Mouse (Mus musculus) cerebellum, adult 2 months (tissue): Measurements from ENCODE around the gene Wdr38. TPM values are rescaled to one million over a fixed set of nuclear protein-coding genes. Genes with fewer than 3 reads are reported as not detected.

ENCODE experiments used
- DNase-seq, 2 experiments: peaks; one replicate each; pipeline ENCODE4 v3.0.0; 2021
- H3K27ac ChIP-seq: fragments of 200-500 bp; 2 replicates; pipeline ENCODE4 v1.5.1; 2012; ENCODE audit warnings: low read length, control low read depth, inconsistent platforms; ENCODE audit not compliant: insufficient read depth
- H3K27me3 ChIP-seq: fragments of 200-500 bp; 2 replicates; pipeline ENCODE4 v1.6.1; 2012; ENCODE audit warnings: inconsistent platforms, mild to moderate bottlenecking, low read length, moderate library complexity; ENCODE audit not compliant: control insufficient read depth, insufficient read depth
- H3K4me1 ChIP-seq: fragments of 200-500 bp; 2 replicates; pipeline ENCODE4 v1.6.1; 2011; ENCODE audit warnings: low read length; ENCODE audit not compliant: control insufficient read depth, insufficient read depth
- H3K4me3 ChIP-seq: fragments of 200-500 bp; replicated peaks from 2 replicates; pipeline ENCODE3; 2011; ENCODE audit warnings: mild to moderate bottlenecking, low read depth, low read length, control low read depth; ENCODE audit not compliant: insufficient read depth
- CTCF ChIP-seq: fragments of 200-500 bp; IDR thresholded peaks from 2 replicates; pipeline ENCODE4 v1.5.1; 2011; ENCODE audit warnings: low read depth, mild to moderate bottlenecking, control low read depth, low read length, moderate library complexity, borderline replicate concordance; ENCODE audit not compliant: insufficient read depth
- POLR2A ChIP-seq: fragments of 200-500 bp; IDR thresholded peaks from 2 replicates; pipeline ENCODE4 v1.6.1; 2011; ENCODE audit warnings: low read length, control low read depth, borderline replicate concordance; ENCODE audit not compliant: insufficient read depth
- WGBS: fragments of 180-500 bp; shearing (Covaris S2); methylation state at CpG from one replicate; pipeline ENCODE4 v1.1.7; 2018; 5-methylcytosine and 5-hydroxymethylcytosine counted together
- polyA plus RNA-seq: library from polyadenylated mRNA; depleted of rRNA; stranded (reverse); fragments of >200 nt; gene quantifications from 2 replicates; pipeline ENCODE4 v1.2.3, GENCODE M21; 2012

The Wdr38 gene
- polyA plus RNA-seq, 1 experiment, result 1.00 TPM

DNA sequence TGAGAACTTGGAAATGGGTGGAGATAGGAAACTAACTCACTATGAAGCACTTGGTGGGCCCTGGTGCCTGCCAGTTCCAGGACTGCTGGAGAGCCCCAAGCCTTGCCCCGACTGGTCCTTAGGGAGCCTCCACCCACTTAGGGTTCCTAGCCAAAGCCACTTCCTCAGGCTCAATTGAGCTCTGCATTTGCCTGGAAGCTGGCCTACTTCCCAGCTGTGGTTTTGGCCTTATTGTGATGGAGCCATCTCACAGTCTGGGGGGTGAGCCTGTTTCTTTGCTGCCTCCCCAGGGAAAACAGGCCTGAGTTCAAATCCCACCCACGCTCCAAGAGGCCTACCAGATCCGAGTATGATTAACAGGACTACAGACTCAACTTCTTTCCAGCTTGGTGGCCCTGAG, 10.7 kb upstream of the Wdr38 start:
- no peak overlapping the region for H3K27ac ChIP-seq
- TF ChIP-seq CTCF (no peak), POLR2A (no peak)
- H3K4me3 ChIP-seq, result no peak overlapping the region
- H3K4me1 ChIP-seq, result peaks cover 3% of the 10 kb centered on the region; the same call in 1 of the 2 replicates
- WGBS, result 28% methylated on average over 3 of the region's 3 CpGs
- DNase-seq, result no peak
- no peaks in the 10 kb centered on the region; the same call in 1 of the 2 replicates for H3K27me3 ChIP-seq

DNA sequence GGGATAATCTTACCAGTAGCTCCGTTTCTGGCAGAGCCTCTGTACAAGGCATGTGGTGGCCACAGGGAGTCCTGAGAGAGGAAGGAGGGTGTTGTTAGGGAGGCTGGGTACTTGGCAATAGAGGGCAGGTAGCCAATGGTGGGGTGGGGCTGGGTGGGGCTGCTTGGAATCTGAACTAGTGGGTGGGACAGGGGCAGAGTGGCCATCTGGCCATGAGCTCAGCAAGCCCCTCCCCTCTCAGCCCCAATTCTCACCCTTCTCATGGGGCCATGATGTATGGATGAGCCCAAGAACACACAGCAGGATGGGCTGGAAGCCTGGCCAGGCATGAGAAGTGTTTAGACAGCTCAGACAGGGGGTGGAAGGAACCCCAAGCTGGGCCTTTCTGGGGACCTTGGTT, 9.9 kb upstream of the Wdr38 start:
- no peaks in the 10 kb centered on the region; the same call in 1 of the 2 replicates for H3K27me3 ChIP-seq
- no peak overlapping the region for H3K27ac ChIP-seq
- TF ChIP-seq POLR2A (no peak), CTCF (no peak)
- no peak overlapping the region for H3K4me3 ChIP-seq
- DNase-seq, result no peak
- WGBS, result 8% methylated on average over 1 of the region's 1 CpGs
- peaks cover 3% of the 10 kb centered on the region; the same call in 1 of the 2 replicates for H3K4me1 ChIP-seq

DNA sequence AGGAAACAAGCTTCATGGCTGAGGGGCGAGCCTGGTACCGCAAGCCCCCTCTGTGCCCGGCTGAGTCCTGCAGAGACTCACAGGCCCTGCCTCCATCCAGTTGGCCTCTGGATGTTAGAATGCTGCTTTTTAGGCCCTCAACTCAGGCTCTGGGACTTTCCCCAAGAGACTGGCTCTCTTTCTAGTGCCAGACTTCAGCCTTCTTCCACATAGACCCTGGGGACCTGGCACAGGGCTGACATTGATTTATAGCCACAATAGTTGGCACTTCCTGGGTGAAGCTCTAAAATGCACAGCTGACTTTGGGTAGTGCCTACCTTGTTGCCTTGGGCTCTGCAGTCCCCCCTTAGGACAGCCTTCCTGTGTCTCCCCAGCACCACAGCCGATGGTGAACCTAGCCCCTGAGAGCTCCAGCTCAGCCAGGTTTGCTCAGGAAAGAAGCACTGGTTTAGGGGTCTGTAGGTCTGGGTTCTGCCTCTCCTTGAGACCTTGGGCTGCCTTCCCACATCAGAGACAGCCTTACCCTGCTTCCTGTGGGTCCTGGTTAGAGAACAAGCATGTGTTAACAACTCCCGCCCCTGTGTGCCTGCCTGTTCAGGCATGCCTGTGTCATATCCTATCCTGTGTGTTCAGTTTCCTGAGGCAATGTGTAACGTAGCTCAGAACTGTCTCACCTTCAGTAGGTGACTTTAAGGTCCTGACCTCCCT, 9.3 kb upstream of the Wdr38 start:
- WGBS, result 68% methylated on average over 6 of the region's 6 CpGs
- H3K27ac ChIP-seq, result no peak overlapping the region
- no peak for TF ChIP-seq CTCF
- no peak for TF ChIP-seq POLR2A
- DNase-seq, result no peak
- H3K4me1 ChIP-seq, result peaks cover 3% of the 10 kb centered on the region; the same call in 1 of the 2 replicates
- H3K4me3 ChIP-seq, result no peak overlapping the region
- H3K27me3 ChIP-seq, result no peaks in the 10 kb centered on the region; the same call in 1 of the 2 replicates

DNA sequence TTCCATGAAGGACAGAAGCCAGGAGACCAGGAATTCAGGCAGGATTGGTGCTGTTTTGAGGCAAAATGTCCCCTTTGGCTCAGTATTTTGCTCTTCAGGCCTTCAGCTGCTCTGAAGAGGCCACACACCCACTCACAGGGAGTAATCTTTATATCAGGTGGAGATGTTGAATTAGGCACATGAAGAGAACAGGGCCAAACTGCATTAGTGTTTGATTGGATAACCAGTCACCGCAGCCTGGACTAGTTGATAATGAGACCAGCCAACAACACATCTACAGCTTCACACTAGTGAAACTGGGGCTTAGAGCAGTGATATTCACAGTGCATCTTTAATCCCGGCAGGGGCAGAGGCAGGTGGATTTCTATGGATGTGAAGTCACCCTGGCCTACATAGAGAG, 8.3 kb upstream of the Wdr38 start:
- Histone ChIP-seq H3K27me3 (no peaks in the 10 kb centered on the region; the same call in 1 of the 2 replicates), H3K27ac (no peak overlapping the region), H3K4me3 (no peak overlapping the region), H3K4me1 (peaks cover 3% of the 10 kb centered on the region; the same call in 1 of the 2 replicates)
- TF ChIP-seq CTCF, result no peak
- TF ChIP-seq POLR2A, result no peak
- 94% methylated on average over 2 of the region's 2 CpGs for WGBS
- DNase-seq, result no peak

DNA sequence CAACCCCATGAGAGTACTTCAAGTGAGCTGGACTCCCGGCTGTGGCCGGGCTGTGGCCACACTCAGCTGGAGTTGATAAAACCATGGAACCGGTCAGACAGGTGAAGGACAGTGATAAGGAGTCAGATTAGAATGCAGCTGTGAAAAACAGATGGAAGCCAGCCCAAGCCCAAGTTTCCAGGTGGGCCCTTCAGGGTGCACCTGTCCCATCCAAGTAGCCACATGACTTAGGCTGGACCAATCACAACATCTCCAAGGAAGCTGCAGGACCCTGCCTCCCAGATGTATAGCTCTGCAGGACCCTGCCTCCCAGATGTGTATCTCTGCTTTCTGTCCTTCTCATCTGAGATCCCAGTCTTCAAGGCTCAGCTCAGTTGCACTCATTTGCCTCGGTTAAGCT, 5.3 kb upstream of the Wdr38 start:
- Histone ChIP-seq H3K4me1 (peaks cover 3% of the 10 kb centered on the region; the same call in 1 of the 2 replicates), H3K27ac (no peak overlapping the region), H3K4me3 (no peak overlapping the region), H3K27me3 (no peaks in the 10 kb centered on the region; the same call in 1 of the 2 replicates)
- TF ChIP-seq CTCF (no peak), POLR2A (no peak)
- 73% methylated on average over 4 of the region's 4 CpGs for WGBS
- DNase-seq, result no peak

DNA sequence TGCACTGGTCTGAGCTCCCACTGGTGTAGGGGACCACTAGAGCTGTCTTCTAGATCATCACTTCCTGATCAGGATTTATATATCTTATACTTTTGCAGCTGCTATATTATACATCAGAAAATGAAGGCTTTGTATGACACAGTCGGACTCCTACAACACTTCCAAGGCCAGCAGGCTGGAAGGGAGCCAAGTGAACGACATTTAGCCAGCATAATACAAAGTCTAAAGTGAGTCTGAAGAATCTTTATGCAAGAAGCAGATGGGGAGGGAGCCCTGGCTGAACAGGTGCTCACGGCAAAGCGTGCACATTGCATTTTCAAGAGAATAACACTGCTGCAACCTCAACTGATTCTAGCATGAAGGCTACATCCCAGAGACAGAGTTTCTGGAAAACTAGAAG, 4.8 kb upstream of the Wdr38 start:
- H3K4me3 ChIP-seq, result no peak overlapping the region
- WGBS, result 14% methylated on average over 4 of the region's 4 CpGs
- no peaks in the 10 kb centered on the region; the same call in 1 of the 2 replicates for H3K27me3 ChIP-seq
- DNase-seq, result no peak
- no peak for TF ChIP-seq POLR2A
- TF ChIP-seq CTCF, result no peak
- 0 out of 2 replicates have a peak, but pooled peaks cover under 1% of the 10 kb centered on the region for H3K4me1 ChIP-seq
- H3K27ac ChIP-seq, result no peak overlapping the region

DNA sequence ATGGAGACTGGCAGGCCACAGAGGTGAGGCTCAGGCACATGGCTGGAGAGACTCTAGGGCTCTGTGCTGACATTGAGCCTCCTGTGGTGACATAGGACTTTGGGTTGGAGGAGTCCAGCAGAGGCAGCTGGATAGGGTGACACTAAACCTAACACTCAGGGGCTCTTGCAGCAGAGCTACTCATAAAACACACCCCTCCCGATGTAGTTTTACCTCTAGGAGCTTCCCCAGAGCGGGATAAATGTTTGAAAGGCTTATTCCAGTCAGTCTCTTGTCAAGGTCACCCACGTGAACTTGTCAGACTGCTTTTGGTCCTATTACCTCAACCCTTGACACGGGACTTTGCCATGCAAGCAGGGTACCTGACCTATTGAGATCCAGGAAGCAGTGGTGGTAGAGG, 2.1 kb downstream of the Wdr38 start:
- WGBS, result 68% methylated on average over 4 of the region's 4 CpGs
- Histone ChIP-seq H3K4me1 (peaks cover 6% of the 10 kb centered on the region), H3K27me3 (no peaks in the 10 kb centered on the region), H3K4me3 (no peak overlapping the region), H3K27ac (no peak overlapping the region)
- no peak for TF ChIP-seq POLR2A
- no peak for TF ChIP-seq CTCF
- DNase-seq, result no peak
